In the genomic region with DNA sequence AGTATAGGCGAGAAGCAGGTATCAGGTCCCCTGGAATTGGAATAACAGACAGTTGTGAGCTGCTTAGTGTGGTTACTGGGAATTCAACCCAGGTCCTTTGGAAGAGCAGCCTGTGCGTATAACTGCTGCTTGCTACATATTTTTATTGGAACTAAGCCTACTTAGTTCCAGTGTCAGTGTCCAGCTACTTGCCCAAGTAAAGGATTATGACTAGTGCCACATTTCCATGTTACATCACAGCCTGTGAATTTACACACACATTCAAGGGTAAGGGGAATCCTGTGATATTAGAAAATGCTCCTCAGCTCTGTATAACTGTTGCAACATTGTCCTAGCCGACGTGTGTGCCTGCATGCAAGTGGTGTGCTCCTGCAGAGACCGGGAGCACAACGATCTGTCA, we compare ENCODE assay signal across 16 mouse cellular contexts.
"Had no signal": no experiment of that assay in that cellular context is flagged by ENCODE, and none has a peak within 500 bp of the region (broad histone marks: within the 10 kb centered on the region; RNA-seq: fewer than 3 reads in every experiment).

No protein-coding gene starts in this region.

- H3K27me3 ChIP-seq: neural tube, embryonic 13.5 days; neural tube, embryonic 15.5 days; stomach, embryonic 15.5 days had no signal

- H3K4me1 ChIP-seq: neural tube, embryonic 13.5 days; neural tube, embryonic 15.5 days; stomach, embryonic 15.5 days had no signal

- H3K4me2 ChIP-seq: neural tube, embryonic 13.5 days; neural tube, embryonic 15.5 days; stomach, embryonic 15.5 days had no signal

- H3K9ac ChIP-seq: neural tube, embryonic 13.5 days; neural tube, embryonic 15.5 days; stomach, embryonic 15.5 days had no signal

- H3K4me3 ChIP-seq: neural tube, embryonic 13.5 days; neural tube, embryonic 15.5 days; stomach, embryonic 15.5 days had no signal

- DNase-seq: retina, postnatal 1 day; right cerebral cortex, adult 18-20 months; right cerebral cortex, postnatal 14 days; right cerebral cortex, postnatal 25 days; right cerebral cortex, postnatal 4 days; spleen, adult 18-20 months; thymus, adult 18-20 months; thymus, adult 2 months; thymus, postnatal 14 days; thymus, postnatal 25 days; thymus, postnatal 36 days; thymus, postnatal 4 days had no signal

- H3K9me3 ChIP-seq: neural tube, embryonic 15.5 days; stomach, embryonic 15.5 days had no signal

- H3K27ac ChIP-seq: neural tube, embryonic 13.5 days; neural tube, embryonic 15.5 days; stomach, embryonic 15.5 days; stomach, postnatal 0 days had no signal

- H3K36me3 ChIP-seq: stomach, embryonic 15.5 days had no signal
